Mouse (Mus musculus): ENCODE data around the gene Cacna2d2. TPM values are rescaled to one million over a fixed set of nuclear protein-coding genes. Genes with fewer than 3 reads are reported as not detected.

Gene Cacna2d2
- total and polyA plus RNA-seq, 3 experiments, result 0.67 TPM; not detected in 2

- Histone ChIP-seq H3K9me3 (replicated peaks; ENCODE audit: insufficient read depth, low read length) (no peaks in the 10 kb centered on the region), H3K9ac (ENCODE audit: control insufficient read depth, low read depth, low read length, poor library complexity, severe bottlenecking) (peak overlapping the region; percentile 77), H3K4me3 (ENCODE audit: control insufficient read depth in 1 of 2, insufficient read depth in 1 of 2, low read depth in 2 of 2, low read length in 2 of 2) (peak overlapping the region; percentile 72 to 76), H3K27me3 (ENCODE audit: control insufficient read depth in 1 of 2, insufficient read depth in 2 of 2, low read length in 2 of 2) (no peaks in the 10 kb centered on the region), H3K79me2 (ENCODE audit: control insufficient read depth, insufficient read depth, low read length, poor library complexity) (peaks cover 14% of the 10 kb centered on the region), H3K4me1 (ENCODE audit: control insufficient read depth in 1 of 2, insufficient read depth in 2 of 2, low read length in 2 of 2) (peaks cover 9 to 43% of the 10 kb centered on the region in 2 experiments), H3K27ac (ENCODE audit: control insufficient read depth, low read depth, low read length) (peak overlapping the region; percentile 58), H3K36me3 (ENCODE audit: control insufficient read depth in 1 of 2, insufficient read depth in 2 of 2, low read length in 2 of 2) (peaks cover 0 to 28% of the 10 kb centered on the region in 2 experiments; a peak in 2 of 4 replicates)
- no peak for DNase-seq (ENCODE audit: low read depth, low spot score)
- peak; percentile 4; the same call in 1 of the 2 replicates for TF ChIP-seq MYC (IDR thresholded peaks at IDR 0.05; ENCODE audit: low read depth, low read length)
- 0 out of 2 replicates have a peak, but pooled peaks have one; percentile 11 for TF ChIP-seq ETS1 (IDR thresholded peaks at IDR 0.05; ENCODE audit: low read depth, low read length)
- TF ChIP-seq POLR2AphosphoS5 (IDR thresholded peaks at IDR 0.05; ENCODE audit: borderline replicate concordance, low read depth, low read length), result no peak
Measured at GRCm38 (mm10) chr9:107570016-107570415, 170.6 kb downstream of the Cacna2d2 start.

- Histone ChIP-seq H3K27ac (ENCODE audit: control insufficient read depth, low read depth, low read length) (peak overlapping the region; percentile 58), H3K9ac (ENCODE audit: control insufficient read depth, low read depth, low read length, poor library complexity, severe bottlenecking) (peak overlapping the region; percentile 77), H3K4me1 (ENCODE audit: control insufficient read depth in 1 of 2, insufficient read depth in 2 of 2, low read length in 2 of 2) (peaks cover 9 to 40% of the 10 kb centered on the region in 2 experiments), H3K79me2 (ENCODE audit: control insufficient read depth, insufficient read depth, low read length, poor library complexity) (peaks cover 14% of the 10 kb centered on the region), H3K36me3 (ENCODE audit: control insufficient read depth in 1 of 2, insufficient read depth in 2 of 2, low read length in 2 of 2) (peaks cover 0 to 28% of the 10 kb centered on the region in 2 experiments; a peak in 2 of 4 replicates), H3K9me3 (replicated peaks; ENCODE audit: insufficient read depth, low read length) (no peaks in the 10 kb centered on the region), H3K4me3 (ENCODE audit: control insufficient read depth in 1 of 2, insufficient read depth in 1 of 2, low read depth in 2 of 2, low read length in 2 of 2) (peak overlapping the region; percentile 26 to 42), H3K27me3 (ENCODE audit: control insufficient read depth in 1 of 2, insufficient read depth in 2 of 2, low read length in 2 of 2) (no peaks in the 10 kb centered on the region)
- no peak for TF ChIP-seq SMC3 (IDR thresholded peaks at IDR 0.05; ENCODE audit: low read depth, low read length)
- peak; percentile 85 for TF ChIP-seq BHLHE40 (IDR thresholded peaks at IDR 0.05; ENCODE audit: borderline replicate concordance, low read depth, low read length)
- no peak for TF ChIP-seq RCOR1 (IDR thresholded peaks at IDR 0.05; ENCODE audit: low read depth, low read length)
- TF ChIP-seq CHD2 (IDR thresholded peaks at IDR 0.05; ENCODE audit: low read length), result no peak
- no peak for TF ChIP-seq ZKSCAN1 (IDR thresholded peaks at IDR 0.05; ENCODE audit: low read depth, low read length)
- peak; percentile 92 for TF ChIP-seq ETS1 (IDR thresholded peaks at IDR 0.05; ENCODE audit: low read depth, low read length)
- peak; percentile 68; the same call in 1 of the 2 replicates for TF ChIP-seq JUND (IDR thresholded peaks at IDR 0.05; ENCODE audit: low read depth, low read length)
- peak; percentile 85 for TF ChIP-seq TCF12 (IDR thresholded peaks at IDR 0.05; ENCODE audit: low read depth, low read length)
- TF ChIP-seq MYC (IDR thresholded peaks at IDR 0.05; ENCODE audit: low read depth, low read length), result 0 out of 2 replicates have a peak, but pooled peaks have one; percentile 63
- no peak for TF ChIP-seq POLR2AphosphoS5 (IDR thresholded peaks at IDR 0.05; ENCODE audit: borderline replicate concordance, low read depth, low read length)
- no peak for TF ChIP-seq ZC3H11A (IDR thresholded peaks at IDR 0.05; ENCODE audit: low read depth, low read length)
- TF ChIP-seq MAX (IDR thresholded peaks at IDR 0.05; ENCODE audit: low read length), result peak; percentile 61; the same call in 1 of the 2 replicates
- TF ChIP-seq GATA1 (IDR thresholded peaks at IDR 0.05; ENCODE audit: low read depth, low read length), result peak; percentile 88
- peak; percentile 77 to 83 for TF ChIP-seq EP300 (IDR thresholded peaks at IDR 0.05; ENCODE audit: low read depth in 1 of 2, low read length in 2 of 2)
- no peak; the same call in 1 of the 2 replicates for TF ChIP-seq HCFC1 (IDR thresholded peaks at IDR 0.05; ENCODE audit: low read depth, low read length)
- peak; percentile 53 for TF ChIP-seq TAL1 (IDR thresholded peaks at IDR 0.05; ENCODE audit: low read length)
- TF ChIP-seq SIN3A (IDR thresholded peaks at IDR 0.05; ENCODE audit: low read length), result peak; percentile 67
- no peak for TF ChIP-seq NELFE (IDR thresholded peaks at IDR 0.05; ENCODE audit: low read depth, low read length)
- no peak for TF ChIP-seq TBP (IDR thresholded peaks at IDR 0.05; ENCODE audit: low read depth, low read length)
- no peak for TF ChIP-seq ZMIZ1 (IDR thresholded peaks at IDR 0.05; ENCODE audit: low read depth, low read length)
- TF ChIP-seq MXI1 (IDR thresholded peaks at IDR 0.05; ENCODE audit: low read depth, low read length), result peak; percentile 36; the same call in 1 of the 2 replicates
- DNase-seq (ENCODE audit: low read depth, low spot score), result peak; percentile 73
Measured at GRCm38 (mm10) chr9:107570845-107571244, 171.4 kb downstream of the Cacna2d2 start.
